Mouse (Mus musculus) c-Kit-positive CD71-negative TER-119-negative erythroid progenitor cells, embryonic 14.5 days (primary cell): Measurements from ENCODE around the gene Nus1.

Experiments used
- DNase-seq: peaks from one replicate; pipeline ENCODE4 v3.0.0-alpha.2; 2013; ENCODE audit warnings: low read depth

Gene Nus1

GRCm38 (mm10) chr10:52417299-52417997 is at the start of gene Nus1:
Gene Nus1 (plus strand): TSS chr10:52417547.
- DNase-seq: peak; percentile 94

DNA sequence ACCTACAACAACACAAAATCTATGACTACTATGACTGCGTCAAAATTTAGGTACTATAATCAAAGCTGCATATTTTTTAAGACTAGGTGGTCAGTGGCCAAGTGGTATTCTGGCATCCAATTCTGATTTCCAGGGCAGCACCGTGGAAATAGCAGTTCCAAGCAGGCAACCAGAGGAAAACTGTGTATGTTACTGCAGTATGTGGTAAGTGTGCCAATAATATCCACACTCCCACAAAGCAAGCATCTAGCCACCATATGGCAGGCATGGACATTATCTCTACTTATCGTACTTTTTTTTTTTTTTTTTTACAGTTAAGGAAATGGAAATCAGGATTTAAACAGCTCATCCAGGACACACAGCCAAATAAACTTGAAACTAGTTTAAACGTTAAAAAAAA is 49.0 kb upstream of the Nus1 start:
- no peak for DNase-seq

DNA sequence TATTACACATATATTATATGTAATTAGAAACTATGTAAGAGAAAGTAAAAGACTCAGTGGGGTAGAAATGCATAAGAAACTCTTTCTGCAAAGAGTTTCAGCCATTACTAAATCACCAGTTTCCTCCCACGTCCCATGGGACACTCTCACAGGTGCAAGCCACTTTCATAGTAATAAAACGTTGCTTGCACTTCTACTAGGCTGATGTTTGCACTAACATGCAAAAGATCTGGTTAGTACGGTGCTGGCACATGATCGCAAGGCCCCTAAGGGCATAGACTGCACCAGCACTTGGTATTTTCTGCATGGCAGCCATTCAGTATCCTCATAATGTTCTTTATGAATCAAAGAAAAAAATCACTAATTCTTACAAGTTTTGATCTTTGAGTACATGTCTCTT is 43.5 kb upstream of the Nus1 start:
- DNase-seq: no peak

- no peak for DNase-seq
Observed at GRCm38 (mm10) chr10:52374651-52375050, 42.7 kb upstream of the Nus1 start.

DNA sequence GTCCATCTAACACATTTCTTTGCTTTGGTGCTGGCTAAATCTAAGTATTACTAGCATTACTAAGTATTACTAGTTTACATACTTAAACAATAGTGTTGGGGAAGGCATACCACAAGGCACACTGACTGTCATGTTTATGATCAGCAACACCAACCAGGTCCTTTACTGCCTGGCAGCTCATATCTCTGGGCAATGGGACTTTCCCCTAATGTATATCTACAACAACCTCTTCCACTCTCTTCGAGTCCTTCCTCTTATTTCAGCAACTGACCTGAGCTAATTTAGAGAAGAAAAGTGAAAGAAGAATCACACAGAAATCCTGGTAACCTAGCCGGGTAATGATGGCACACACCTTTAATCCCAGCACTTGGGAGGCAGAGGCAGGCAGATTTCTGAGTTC is 40.9 kb upstream of the Nus1 start:
- DNase-seq: no peak

DNA sequence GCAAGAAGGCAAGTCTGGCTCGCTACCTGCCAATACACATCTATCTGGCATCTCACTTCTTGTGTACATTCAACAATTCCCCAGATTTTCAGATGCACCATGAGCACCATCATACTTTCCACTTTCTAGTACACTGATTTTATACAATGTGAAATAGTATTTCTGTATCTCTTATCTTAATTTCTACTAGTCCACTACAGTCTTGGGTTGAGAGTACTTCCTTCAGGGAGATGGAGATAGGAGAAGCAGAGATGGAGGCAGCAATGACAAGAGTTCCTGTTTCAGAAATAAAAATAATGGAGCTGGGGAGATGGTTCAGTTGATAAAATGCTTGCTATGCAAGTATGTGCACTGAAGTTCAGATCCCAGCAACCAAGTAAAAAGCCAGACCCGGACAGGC is 39.5 kb upstream of the Nus1 start:
- no peak for DNase-seq

- no peak for DNase-seq
Observed at GRCm38 (mm10) chr10:52381321-52381801, 36.0 kb upstream of the Nus1 start.

- peak; percentile 92 for DNase-seq
Observed at GRCm38 (mm10) chr10:52381845-52382591, 35.3 kb upstream of the Nus1 start, which contains the start of gene Gopc. Gene Gopc (minus strand): TSS chr10:52382124.

DNA sequence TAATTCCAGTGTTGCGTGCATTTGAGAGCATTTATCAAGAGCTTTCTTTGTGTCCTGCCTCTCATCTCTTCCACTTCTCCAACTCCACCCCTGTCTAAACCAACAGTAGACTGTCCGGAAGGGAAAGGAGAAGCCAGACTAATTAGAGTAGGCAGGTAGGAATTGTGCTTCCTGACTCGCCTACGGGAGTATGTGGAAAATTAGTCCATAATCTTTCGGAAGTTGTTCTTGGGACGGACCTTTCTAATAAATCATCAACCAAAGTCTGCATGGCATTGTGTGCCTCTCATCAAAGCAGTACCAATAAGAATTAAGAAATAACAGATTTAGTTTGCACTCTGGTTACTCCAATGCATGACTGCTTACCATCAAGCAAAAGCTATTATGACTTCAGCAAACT is 34.3 kb upstream of the Nus1 start:
- no peak for DNase-seq

DNA sequence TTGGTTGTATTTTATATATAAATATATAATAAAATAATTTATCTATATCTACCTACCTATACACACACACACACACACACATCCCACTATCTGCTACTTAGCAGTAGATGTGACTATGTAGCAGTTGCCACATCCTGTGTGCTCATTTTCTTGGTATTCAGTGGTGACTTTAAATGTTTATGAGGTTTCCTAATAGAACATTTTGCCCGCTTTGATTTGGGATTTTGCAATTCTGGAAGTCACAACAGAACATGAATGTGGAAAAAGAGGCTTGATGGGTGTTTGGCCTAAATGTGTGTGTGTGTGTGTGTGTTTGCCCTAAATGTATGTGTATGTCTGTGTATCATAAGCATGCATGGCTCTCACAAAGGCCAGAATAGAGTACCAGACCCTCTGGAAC is 33.8 kb upstream of the Nus1 start:
- DNase-seq: no peak

DNA sequence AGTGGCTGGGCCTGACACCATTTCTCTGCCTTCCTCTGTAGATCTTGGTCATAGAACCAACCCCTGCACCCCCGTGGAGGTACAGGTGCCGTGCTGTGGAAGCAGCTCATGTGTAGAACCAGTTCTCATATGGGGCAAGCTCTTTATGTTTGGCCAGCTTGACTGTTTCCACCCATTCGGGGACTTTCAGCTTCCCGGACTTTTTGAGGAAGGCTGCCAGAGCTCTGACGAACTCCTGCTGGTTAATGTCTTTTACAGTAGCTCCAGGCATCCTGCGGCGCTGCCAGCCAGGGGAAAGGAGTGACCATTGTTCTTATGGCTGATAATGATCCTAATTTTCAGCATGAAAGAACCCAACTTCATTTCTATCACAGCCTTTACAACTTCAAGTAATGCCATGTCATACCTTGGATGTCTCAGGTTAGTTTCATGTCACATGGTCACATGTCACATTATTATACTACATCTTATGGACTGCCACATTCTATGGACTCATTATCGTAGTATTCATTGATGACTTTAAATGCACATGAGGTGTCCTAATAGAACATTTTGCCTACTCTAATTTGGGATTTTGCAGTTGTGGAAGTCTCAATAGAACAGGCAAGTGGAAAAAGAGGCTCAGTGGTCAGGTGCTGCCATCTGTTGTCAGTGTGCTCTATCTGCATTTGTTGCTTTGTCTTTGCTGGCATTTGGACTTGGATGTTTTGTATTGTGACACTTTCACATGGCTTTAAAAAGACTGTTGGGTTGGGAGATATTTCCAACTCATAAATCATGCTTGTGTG is 32.3 kb upstream of the Nus1 start:
- DNase-seq: no peak

- DNase-seq: no peak
Observed at GRCm38 (mm10) chr10:52387192-52387591, 30.2 kb upstream of the Nus1 start.

GRCm38 (mm10) chr10:52388922-52389430 is 28.4 kb upstream of the Nus1 start, which contains the start of gene Nepn:
Gene Nepn (plus strand): TSS chr10:52388972.
- no peak for DNase-seq

GRCm38 (mm10) chr10:52389438-52389837 is 27.9 kb upstream of the Nus1 start:
- DNase-seq: no peak

GRCm38 (mm10) chr10:52391208-52391607 is 26.1 kb upstream of the Nus1 start:
- no peak for DNase-seq

DNA sequence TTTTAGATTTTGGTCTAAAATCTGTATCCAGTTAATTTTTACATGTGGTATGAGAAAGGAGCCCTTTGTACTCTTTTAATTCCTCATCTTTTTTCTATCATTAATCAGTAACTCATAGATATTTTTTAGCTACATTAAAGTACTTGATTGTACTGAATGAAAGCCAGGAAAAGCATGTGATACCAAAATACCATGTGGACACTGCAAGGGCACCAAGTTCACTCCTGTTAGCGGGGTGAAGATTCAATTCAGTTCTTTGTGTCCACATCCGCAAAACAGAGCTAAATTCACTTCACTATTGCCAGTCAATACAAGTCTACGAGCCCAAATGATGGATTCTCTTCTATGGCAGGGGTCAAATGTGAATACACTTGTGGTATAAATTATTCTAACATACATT is 20.7 kb upstream of the Nus1 start:
- DNase-seq: no peak

- no peak for DNase-seq
Observed at GRCm38 (mm10) chr10:52398715-52399114, 18.6 kb upstream of the Nus1 start.

DNA sequence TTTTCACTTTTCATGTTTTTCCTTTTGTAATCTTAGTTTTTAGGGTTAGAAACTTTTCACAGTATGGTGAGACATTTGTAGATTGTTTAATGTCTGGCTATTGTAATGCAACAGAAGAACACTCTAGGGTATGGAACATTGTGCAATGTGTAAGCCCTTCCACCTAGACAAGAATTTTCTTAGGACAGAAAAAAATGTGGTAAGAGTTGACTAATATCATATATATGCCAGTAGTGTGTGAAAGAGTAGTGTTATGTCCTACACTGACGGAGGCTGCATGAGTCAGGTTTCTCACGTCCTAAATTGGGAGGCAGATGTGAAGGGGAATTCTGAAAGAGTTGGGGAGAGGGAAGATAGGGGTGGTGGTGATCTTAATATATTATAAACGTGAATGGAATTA is 17.6 kb upstream of the Nus1 start:
- no peak for DNase-seq

- no peak for DNase-seq
Observed at GRCm38 (mm10) chr10:52405160-52405559, 12.2 kb upstream of the Nus1 start.

- no peak for DNase-seq
Observed at GRCm38 (mm10) chr10:52407526-52407925, 9.8 kb upstream of the Nus1 start.

DNA sequence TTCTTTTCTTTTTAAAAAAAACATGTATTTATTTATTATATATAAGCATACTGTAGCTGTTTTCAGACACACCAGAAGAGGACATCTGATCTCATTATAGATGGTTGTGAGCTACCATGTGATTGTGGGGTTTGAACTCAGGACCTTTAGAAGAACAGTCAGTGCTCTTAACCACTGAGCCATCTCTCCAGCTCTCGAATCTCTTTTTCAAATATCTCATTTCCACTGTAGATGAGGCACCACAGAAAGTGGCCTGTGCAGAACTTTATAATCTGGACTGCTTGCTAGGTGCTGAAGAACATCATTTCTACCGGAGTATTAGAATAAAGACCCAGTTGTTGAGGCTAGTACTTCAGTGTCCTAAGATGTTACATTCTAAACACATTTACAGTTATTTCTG is 2.3 kb upstream of the Nus1 start:
- DNase-seq: no peak

DNA sequence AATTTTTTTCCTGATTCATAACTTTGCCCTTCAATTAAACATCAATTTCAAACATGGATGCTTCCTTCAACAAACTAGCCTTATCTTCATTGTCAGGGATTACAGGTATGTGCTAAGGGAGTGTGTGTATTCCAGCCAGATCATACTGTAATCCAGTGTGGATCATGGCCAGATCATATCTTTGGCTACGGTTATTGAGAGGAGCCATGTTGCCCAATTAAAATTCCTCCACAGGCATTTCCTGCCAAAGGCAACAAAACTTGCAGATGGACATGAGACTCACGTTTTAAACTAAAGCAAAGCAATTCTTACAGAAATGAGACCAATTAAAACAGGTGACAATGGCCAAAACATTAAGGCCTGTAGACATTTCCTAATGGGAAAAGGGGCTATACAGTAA is 889 bp upstream of the Nus1 start:
- no peak for DNase-seq
